Mouse (Mus musculus) induced T-regulatory cell, adult 2 months (primary cell): Measurements from ENCODE around the gene Cryaa.
"Not testable (repeated sequence)": the region's sequence is repeated elsewhere in the genome, so short reads cannot be mapped to it uniquely, and the experiment has no call there.

Experiments used
- DNase-seq: peaks from one replicate; pipeline ENCODE4 v3.0.0-alpha.2; 2012; ENCODE audit warnings: low read depth

The Cryaa gene

DNA sequence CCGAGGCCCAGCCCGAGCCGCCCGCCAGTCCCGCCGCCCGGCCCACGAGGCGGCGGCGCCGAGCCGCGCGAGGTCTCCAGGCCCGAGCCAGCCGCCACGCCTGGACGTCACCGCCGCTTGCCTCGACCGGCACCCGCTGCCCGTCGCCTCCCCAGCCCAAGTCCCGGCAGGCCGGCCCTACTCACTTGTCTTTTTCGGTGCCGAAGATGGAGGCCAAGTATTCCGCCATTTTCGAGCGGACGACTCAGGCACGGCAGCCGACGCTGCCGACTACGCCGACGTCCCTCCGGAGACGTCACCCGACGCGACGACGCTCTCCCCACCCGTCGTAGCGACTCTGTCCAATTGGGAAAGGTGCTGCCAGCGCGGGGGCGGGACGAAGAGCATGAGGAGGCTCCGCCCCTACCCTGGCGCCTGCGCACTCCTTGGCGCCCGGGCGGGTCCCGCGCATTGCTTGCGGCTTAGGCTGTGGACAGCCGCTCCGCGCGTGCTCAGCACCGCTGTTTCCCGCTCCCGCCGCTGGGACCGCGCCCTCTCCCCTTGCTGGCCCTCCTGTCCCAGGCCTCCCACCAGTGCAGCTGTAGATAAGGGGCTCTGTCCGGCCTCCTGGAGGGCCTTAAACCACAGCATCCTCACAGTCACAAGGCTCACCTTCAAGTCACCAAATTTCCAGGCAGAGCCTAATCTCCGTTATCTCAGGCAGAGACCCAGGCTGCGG, 19.0 kb upstream of the Cryaa start, which contains the start of gene U2af1:
U2af1 (minus strand) TSS at position 425 of the 718 bp plus-strand sequence.
- DNase-seq: peak; percentile 99

DNA sequence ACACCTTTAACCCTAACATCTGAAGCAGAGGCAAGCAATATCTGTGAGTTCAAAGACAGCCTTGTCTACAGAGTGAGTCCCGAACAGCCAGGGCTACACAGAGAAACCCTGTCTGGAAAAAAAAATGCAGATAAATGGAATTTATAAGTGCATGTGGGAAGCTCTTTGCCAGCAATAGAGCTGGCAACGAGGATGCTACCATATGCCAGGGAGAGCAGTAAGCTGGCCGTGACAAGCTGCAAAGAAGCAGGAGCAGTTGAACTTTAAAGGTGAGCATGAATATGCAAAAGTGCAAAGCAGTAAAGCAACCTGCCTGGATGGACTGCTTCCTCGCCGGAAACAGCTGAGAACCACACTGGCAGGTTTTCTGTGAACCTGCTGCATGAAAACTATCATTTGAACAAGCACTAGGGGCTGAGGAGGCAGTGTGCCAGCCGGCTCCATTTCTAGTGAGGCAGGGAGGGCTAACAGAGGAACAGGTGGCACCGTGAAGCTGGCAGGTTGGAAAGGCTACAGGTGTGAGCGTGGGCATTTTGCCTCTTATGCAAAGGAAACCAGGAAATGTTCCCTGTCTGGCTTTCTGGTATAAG, 16.9 kb upstream of the Cryaa start:
- no peak for DNase-seq

DNA sequence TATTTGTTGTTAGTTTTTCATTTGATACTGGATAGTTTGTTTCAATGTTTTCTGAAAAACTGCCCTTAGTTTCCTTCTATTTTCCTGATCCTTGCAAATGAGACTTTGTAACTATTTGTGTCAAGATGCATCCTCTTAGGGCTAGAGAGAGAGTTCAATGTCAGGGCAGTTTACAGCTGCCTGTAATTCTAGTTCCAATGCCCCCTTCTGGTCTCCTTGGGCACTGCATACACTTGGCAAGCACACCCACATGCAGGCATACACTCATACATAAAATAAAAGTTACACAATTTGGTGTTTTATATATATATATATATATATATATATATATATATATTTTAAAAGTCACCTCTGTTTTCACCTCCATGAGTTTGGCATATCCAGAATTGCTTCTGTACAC, 14.8 kb upstream of the Cryaa start:
- DNase-seq: peak; percentile 63

DNA sequence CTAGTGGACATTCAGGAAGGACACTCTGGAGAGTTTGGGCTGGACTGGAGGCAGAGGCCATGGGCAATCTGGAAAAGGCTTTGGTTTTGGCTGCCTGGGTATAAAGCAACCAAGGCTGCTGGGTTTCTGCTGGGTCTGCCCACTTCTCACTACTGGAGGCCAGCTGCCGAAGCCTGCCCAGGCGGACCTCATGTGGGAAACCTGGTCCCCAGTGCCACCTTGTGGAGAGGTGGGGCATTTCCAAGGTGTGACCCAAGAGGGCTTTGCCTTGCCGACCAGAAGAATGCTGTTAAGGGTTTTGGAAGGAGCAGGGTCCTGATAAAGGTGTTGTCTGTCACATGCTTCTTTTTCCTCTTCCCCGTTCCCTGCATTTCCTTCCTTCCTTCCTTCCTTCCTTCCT, 12.8 kb upstream of the Cryaa start:
- DNase-seq: peak; percentile 88

DNA sequence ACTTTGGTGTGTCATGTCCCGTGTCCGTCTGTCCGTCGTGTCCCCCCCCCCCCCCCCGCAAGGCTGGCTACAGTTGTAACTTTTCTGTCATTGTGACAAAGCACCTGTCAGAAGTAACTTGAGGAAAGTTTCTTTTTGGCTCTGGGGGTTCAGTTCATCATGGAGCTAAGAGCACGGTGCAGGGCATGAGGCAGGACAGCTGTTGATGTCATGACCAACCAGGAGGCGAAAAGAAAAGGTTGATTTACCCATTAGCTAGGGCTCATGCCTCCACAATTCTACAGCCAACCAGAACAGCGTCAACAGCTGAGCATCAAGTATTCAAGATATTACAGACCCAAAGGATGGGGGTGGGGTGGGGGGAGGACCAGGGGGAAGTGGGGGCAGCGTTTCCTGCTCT, 9.3 kb upstream of the Cryaa start:
- no peak for DNase-seq

DNA sequence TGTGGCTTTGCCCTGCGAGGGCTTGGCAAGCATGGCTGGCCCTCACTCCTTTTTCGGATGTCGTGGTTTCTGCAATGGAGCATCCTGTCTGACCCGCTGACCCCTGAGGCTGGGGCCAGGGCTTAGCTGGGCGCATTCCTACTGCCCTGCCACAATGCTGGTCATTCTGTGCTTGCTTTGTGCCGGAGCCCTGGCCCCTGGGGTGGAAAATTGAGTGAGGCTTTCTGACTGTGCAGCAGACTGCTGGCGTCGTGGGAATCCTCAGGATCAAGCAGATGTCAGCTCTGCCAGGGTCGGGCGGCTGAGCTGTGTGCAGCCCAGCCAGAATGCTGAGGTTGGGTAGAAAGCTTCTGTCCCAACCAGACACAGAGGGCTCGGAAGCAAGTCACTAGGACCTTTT, 7.4 kb upstream of the Cryaa start:
- DNase-seq: no peak

DNA sequence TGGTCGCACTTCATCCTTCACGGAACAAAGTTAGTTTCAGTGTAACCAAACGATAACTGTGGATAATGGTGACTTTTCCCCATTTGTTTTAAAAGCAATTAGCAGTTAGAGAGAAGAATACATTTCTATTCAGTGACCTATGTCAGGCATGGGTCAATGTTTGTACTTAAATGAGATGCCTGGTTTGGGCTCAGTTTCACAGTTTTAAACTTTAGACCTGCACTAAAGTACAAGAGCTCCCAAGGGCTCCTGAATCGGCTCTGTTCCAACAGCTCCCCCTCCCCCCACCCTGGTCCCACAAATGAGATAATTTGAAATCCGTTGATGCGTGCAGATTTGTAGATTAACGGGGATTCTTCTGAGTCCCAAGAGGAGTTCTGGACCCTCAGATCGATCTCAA, 5.9 kb upstream of the Cryaa start:
- DNase-seq: no peak

DNA sequence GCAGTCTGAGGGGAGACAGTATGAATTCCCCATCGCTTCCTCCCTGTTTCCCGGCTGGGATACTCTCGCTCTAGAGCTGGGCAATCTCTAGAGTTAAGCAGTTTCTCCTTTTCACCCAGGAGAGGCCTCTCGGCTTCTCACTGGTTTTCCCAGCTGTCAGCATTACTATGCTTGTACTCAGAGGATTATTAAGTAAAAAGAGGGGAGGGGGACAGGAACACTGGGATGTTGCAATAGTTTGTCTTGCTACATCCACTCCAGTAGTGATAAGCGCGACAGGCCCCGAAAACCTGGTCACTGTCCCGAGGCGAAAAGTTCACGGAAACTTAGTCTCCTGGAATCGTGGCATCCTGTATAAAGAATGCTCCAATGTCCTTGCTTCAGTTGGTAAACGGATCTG, 5.3 kb upstream of the Cryaa start:
- DNase-seq: no peak

DNA sequence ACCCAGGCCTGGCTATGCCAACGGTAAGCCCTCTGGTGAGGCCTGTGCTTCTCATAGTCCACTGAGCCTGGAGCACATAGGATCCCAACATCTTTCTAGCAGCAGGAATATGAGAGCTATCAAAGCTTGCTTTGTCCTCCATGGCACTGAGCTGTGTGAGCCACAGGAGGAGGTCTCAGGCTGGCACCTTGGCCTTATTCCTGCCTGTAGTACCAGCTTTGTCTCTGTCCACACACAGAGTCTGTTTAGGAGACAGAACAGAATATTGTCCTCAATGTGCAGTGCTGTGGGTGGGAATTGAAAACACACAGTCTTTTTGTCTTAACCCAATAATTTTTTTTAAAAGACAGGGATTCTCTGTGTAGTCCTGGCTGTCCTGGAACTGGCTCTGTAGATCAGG, 3.2 kb upstream of the Cryaa start:
- no peak for DNase-seq

DNA sequence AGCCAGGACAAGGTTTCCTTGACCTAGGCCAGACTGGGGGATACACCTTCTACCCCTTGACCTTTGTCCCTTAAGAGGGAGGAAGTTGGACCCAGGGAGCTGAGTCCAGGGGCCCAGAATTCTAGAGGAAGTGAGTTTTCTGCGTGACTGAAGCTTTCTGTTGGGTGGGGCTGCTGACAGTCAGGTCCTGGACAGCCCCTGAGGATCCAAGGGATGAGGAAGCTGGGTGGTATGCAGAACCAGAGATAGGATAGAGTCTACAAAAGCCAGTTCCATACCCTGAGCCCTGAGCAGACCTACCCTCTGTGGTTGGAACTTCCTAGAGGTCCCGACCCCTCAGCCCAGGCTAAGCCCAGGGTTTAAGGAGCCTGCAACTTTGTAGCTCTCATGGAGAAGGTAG, 2.8 kb downstream of the Cryaa start:
- no peak for DNase-seq

DNA sequence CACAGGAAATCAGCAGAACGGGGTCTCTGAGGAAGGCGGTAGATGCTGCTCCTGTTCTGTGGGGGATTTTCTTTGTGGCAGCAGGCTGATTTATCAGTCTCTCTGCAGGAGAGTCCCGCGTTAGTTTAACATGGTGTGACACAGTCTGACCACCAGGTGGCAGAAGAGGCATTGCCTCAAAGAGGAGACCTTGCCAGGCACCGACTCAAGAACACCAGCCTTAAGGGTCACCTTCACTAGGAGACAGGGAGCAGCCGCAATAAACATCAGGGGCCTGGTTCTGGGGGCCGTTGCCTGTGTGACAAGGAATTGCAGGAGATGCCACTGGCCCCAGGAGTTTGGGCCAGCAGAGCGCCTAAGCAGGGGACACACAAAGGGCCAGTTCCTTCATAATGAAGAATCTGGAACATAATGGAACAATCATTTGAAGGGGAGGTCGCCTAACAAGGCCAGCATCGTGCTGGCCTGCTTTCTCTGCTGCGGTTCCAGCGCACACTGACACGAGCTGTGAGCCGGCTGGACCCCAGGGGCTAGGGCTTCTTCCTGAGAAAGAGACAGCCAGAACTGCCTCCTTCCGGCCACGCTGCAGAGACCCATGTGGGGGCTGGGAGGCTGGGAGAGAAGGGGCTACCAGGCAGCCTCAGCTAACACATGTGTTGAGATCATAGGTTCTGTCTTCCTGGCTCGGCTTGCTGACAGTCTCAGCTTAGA, 8.1 kb downstream of the Cryaa start:
- peak; percentile 92 for DNase-seq

DNA sequence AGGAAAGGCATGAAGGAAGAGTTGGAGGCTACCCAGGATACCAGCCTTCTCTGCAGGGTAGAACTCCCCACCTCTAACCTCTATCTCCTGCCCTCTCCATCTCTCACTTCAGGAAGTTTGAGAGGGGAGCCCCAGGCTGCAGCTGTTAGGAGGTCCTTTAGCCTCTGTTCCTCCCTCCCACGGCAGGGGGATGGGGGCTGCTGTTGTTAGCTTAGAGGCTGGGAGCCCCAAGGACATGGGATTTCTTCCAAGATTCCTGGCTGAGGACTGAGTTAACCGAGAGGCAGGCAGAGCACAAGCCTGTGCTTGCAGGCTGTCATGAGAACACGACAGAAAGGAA, 8.6 kb downstream of the Cryaa start:
- DNase-seq: no peak

DNA sequence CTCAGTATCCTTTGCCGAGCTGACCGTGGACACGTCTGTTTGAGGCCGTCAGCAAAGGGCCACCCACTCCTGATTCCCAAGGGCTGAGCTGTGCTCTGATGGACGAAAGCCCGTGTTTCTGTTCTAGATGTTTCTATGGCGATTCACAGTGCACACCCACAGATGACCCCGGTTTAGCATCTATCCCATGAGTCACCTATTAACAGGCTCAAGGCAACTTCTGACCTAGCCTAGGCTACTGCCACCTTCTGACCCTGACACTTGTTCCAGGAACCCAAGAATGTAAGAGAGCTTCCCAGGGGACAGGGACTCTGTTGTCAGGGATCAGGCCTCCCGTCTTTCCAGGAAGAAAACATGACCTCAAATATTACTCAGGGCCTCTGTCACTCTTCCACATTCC, 10.5 kb downstream of the Cryaa start:
- DNase-seq: no peak

DNA sequence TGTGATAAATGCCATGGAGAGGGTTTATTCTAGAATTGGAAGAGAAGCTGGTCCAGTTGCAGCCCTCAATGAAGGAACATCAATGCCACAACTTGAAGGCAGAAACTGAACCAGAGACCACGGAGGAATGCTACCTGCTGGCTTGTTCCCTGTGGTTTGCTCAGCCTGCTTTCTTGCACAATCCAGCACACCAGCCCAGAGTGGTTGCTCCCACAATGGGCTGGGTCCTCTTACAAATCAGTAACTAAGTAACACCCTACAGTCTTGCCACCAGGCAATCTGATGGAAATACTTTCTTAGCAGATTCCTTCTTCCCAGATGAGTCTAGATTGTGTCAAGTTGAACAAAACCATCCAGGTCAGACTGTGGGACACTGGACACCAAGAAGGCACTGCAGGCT, 12.0 kb downstream of the Cryaa start:
- DNase-seq: no peak

DNA sequence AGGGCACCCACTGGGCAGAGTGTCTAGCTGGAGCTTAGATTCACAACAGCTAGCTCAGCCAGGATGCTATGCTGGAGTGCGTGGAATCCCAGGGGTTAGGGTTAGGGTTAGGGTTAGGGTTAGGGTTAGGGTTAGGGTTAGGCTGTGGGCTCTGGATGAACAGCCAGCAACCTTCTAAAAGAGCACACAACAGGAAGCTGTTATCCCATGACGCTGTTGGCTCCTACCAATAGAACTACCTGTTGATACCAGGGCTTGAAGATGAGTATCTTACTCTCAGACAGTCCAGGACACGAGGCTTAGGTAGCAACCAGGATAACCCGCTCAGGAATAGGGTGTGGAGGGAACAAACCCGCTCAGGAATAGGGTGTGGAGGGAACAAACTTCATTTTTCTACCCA, 15.3 kb downstream of the Cryaa start:
- DNase-seq: no peak

DNA sequence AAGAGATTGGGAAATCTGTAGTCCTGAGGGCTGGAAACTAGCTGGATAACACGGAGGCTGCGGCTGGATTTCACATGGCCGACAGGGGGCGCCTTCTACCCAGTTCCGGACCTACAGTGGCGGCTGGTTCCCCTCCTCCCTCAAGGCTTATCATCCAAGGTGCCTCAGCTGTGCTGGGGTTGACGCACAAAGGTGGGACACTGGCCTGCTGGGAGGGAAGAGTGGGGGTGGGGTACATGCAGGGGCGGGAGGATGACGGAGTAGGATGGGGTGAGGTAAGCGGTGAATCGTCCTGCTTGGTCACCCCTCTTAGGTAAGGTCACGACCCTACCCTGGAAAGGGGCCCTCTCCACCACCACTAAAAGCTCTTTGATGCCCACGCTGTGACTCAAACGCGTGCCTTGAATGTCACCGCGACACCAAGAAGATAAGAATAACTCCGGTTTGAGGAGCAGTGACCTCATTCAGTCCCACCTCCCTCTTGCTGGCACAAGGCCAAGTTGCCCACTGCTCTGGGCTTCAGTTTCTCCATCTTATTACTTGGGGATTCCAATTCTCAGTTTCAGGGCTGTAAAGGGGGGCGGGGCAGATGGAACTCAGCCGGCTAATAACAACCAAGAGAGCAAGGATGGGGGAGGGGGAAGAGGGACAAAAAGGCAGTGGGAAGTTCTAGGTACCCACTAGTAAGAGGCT, 15.9 kb downstream of the Cryaa start:
- peak; percentile 92 for DNase-seq

DNA sequence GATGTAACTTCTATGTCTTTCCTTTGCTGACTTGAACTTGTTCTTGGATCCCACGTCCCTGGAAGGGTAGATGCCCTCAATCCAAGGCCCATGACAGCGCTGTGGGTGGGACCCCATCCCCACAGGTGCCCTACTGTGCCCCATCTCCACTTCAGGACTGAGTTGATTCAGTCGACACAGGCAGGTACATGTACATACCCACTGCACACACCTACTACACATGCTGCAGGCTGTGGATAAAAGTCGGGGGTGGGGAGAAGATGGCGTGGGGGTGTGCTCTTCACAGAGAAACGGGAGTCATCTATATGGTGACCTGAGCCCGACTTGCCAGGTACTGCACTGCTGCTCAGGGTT, 16.4 kb downstream of the Cryaa start:
- no peak for DNase-seq

DNA sequence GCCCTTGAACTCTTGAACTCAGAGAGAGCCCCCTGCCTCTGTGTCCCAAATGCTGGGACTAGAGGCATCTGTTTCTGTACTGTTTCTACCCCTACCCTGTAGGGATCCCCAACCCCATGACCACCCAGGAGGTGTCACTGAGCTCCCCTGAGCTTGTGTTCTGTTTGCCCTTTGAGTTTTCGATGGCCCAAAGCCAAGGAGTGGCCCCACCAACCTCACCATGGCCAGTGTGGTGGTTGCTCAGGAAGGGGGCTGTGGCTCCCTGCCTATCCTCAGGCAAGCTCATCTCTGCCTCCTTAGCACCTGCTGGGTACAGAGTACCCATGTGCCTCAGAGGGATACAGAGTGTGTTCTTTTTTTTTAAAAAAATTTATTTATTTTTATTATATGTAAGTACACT, 17.3 kb downstream of the Cryaa start:
- no peak for DNase-seq

DNA sequence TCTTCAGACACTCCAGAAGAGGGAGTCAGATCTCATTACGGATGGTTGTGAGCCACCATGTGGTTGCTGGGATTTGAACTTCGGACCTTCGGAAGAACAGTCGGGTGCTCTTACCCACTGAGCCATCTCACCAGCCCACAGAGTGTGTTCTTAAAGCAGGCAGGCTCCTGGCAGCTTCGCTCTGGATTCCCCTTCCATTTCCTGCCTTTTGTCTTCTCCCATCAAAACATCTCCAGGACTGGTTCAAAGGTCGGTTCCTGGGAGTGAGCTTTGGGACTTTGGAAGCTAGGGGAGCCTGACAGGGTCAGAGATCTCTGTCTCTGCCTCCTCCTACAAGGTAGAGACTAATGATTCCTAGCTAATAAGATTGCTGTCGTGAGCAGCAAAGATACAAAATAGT, 17.7 kb downstream of the Cryaa start:
- not testable (repeated sequence) for DNase-seq

DNA sequence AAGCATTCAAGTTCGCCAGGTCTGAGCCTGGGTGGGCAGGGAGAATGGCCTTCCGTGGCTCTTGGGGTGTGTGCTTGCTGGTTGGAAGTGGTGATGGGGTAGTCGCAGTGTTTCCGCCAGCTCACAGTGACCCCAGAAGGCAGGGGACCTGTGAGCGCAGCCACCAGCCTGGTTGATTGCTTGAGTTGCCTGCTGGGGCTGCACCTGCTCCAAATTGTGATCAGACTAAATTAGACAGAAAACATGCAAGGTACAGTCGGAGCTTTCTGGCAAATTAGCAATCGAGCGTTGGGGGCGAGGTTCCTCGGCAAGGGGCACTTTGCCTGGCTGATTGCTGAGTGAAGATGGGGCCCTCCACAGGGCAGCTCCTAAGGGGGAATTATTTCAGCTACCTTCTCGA, 20.7 kb downstream of the Cryaa start:
- no peak for DNase-seq

DNA sequence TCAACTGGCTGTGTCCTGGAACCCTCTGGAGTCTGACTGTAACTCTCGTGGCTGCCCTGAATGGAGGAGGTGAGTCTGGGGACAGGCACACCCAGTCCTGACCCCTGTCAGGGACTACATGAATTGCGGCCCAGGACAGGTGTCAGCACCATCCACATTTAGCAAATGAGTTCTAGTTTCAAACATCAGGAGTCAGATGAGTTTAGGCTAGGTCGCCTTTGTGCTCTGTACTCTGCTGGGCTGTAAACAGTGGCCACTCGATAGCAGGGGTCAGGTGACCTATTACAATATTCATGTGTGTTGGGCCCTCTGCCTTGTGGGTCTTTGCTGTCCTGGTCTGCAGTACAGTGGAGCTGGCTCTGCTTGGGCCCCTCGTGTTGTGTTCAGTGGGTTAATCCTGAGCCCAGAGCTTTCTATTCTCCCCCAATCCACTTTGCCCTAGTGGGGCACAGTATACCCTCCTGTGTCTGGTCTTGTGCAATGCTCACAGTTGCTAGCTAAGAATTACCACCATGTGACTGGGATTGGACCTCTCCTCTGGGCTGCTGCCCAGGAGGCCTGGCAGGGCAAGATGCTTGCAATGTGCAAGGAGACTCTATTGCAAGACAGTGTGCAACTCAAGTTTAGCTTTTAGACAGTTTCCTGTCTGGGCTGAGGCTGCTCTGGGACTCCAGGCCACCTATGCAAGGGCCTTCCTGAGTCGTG, 25.8 kb downstream of the Cryaa start:
- DNase-seq: no peak

DNA sequence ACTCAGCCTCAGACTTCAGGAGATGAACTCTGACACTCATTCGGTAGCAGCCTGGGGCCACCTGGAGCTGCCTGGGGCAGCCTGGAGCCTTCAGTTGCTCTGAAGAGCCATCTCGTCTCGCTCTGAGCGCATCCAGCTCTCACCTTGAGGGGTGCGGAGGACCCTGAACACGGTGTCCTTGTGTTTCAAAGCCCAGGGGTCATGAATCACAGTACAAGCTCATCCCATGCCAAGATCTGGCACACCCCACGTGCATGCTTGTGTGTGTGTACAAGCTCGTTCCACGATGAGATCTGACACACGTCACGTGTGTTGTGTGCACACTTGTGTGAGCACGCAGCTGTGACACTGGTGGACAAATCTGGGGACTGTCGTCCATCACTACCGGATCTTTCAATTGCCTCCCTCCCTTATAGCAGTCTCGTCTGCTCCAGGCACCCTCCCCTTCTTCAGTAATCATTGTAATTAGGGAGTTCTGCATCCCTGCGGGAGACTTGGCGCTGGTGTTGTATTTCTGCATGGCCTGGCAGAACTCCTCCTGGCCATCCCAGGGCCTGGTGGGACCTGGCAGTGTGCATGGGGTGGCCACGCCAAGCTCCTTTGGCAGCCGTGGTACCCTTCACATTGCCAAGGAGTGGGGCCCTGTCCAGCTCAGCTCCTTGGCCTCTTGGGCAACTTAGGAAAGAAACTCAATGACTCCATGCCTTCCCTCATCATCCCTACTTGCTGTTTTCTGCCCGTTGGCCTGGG, 27.8 kb downstream of the Cryaa start:
- no peak for DNase-seq
